Mouse (Mus musculus): ENCODE results near the gene Nol3.

DNA sequence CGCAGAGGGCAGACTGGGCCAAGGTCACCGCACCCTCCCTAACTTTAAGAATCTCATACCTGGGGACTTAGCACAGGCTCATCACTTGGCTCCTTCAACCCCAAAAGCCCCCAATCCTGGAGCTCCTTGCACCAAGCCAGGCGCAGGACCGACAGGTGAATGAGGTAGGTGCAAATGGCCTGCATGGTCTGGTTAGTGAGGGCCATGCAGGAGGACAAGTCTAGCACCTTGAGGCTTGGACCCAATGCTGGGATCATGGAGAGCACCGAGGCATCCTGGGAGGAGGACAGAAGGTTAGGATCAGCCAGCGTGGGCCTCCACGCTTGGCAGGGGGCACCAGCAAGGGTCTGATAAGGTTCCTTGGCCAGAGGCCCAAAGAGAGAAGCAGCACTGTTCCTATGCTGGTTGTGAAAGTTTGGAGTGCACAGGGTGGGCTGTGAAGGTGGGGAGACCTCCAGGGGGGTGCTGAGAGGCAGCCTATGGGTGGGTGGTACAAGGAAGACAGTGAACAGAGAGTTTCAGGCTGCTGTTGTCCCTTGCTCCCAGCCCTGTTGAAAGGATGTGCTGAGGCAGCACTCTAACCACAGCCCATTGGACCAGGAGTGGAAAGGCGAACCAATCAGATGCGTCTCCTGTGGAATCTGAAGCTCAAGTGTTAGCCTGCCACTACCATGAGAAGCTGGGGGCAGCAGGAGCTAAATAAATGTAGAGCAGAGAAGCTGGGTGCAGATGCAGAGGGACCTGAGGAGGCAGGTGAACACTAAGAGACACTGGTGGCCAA, 37.9 kb downstream of the Nol3 start:
- no peak for TF ChIP-seq CTCF (IDR thresholded peaks at IDR 0.05; ENCODE audit: low read depth)
- TF ChIP-seq EP300 (optimal IDR thresholded peaks at IDR 0.05) = no peak

Data from stomach, postnatal 0 days (tissue).